Mouse (Mus musculus) limb, embryonic 13.5 days (tissue): ENCODE measurements at regions not wholly inside any gene's neighbourhood (a gene's known extent, or its start where the extent isn't known, plus 50 kb on each side); places are given as distances from the start of the nearest gene placed in this dataset.
A peak's percentile ranks its signal among the peaks of the same experiment; 100 is the strongest.

Source experiments
- ATAC-seq: fragments of 200-750 bp; cut with Nextera tagmentation; 2 replicates; pipeline ENCODE4 v1.8.0; 2017; ENCODE audit warnings: low read depth, moderate number of reproducible peaks, moderate TSS enrichment; ENCODE audit not compliant: low FRiP score
- H3K27ac ChIP-seq: fragments of 300-500 bp; sonication (generic); 2 replicates; pipeline ENCODE4 v1.5.1; 2015; ENCODE audit warnings: inconsistent platforms, mild to moderate bottlenecking, moderate library complexity
- H3K27me3 ChIP-seq: fragments of 300-500 bp; sonication (generic); 2 replicates; pipeline ENCODE4 v1.6.1; 2015; ENCODE audit warnings: mild to moderate bottlenecking, inconsistent platforms
- H3K36me3 ChIP-seq: fragments of 300-500 bp; sonication (generic); 2 replicates; pipeline ENCODE4 v1.6.1; 2015; ENCODE audit warnings: inconsistent platforms, mild to moderate bottlenecking, moderate library complexity
- H3K4me1 ChIP-seq: fragments of 300-500 bp; sonication (generic); 2 replicates; pipeline ENCODE4 v1.6.1; 2015; ENCODE audit warnings: inconsistent platforms
- H3K4me2 ChIP-seq: fragments of 300-500 bp; sonication (generic); replicated peaks from 2 replicates; pipeline ENCODE4 v1.6.1; 2015; ENCODE audit warnings: inconsistent platforms, mild to moderate bottlenecking, moderate library complexity
- H3K4me3 ChIP-seq: fragments of 300-500 bp; sonication (generic); 2 replicates; pipeline ENCODE4 v1.5.1; 2015; ENCODE audit warnings: moderate library complexity, mild to moderate bottlenecking, inconsistent platforms
- H3K9ac ChIP-seq: fragments of 300-500 bp; sonication (generic); 2 replicates; pipeline ENCODE4 v1.6.1; 2015; ENCODE audit warnings: mild to moderate bottlenecking, inconsistent platforms
- H3K9me3 ChIP-seq: fragments of 300-500 bp; sonication (generic); 2 replicates; pipeline ENCODE4 v1.6.1; 2016; ENCODE audit warnings: inconsistent platforms
- WGBS: fragments of 180-500 bp; shearing (Covaris S2); methylation state at CpG from one replicate; pipeline ENCODE4 v1.1.7; 2015; 5-methylcytosine and 5-hydroxymethylcytosine counted together

DNA sequence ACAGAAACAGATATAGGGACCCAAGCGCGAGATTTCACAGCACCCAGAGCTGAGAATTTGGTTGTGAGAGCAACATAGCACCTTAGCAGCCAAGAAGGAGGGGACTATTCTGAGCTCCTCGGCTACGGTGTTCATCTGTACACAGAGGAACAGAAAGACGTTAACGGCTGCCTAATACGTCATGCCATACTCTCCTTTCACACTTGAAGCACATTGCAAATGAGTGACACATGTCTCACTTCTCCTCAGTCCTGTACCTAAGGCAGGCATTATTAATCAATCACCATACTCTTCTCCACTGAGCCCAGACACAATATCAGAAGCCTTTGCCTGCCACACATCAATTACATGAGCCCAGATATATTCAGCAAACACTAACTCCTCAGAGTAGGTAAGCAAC lies 200.5 kb downstream of the Rybp start:
- Histone ChIP-seq H3K36me3 (no peaks in the 10 kb centered on the region), H3K9me3 (peaks cover 7% of the 10 kb centered on the region; the same call in 1 of the 2 replicates), H3K9ac (no peak overlapping the region), H3K4me1 (peaks cover 8% of the 10 kb centered on the region; the same call in 1 of the 2 replicates), H3K27me3 (peaks cover 33% of the 10 kb centered on the region), H3K4me2 (no peak overlapping the region), H3K4me3 (no peak overlapping the region), H3K27ac (no peak overlapping the region)
- 62% methylated on average over 7 of the region's 7 CpGs for WGBS
- ATAC-seq: no peak

DNA sequence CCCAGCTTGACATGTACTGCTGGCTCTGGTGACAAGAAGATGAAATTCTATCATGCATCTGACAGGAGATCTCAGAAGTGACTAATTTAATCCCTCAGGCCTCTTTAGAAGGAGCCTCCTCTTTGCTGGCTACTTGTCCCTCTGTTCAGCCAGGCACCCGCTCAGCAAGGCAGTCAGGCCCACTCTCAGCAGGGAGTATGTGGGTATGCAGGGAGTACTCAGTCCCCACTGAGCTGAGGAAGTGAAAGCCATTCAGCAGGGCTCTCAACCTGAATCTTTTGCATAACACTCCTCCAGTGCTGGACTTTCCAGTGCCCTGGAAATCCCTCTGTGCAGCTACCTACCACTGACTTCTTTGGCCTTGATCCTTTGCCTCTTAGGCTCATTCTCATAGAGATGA lies 201.3 kb downstream of the Rybp start:
- Histone ChIP-seq H3K27ac (no peak overlapping the region), H3K36me3 (no peaks in the 10 kb centered on the region), H3K27me3 (peaks cover 30% of the 10 kb centered on the region), H3K4me2 (no peak overlapping the region), H3K9me3 (peaks cover 7% of the 10 kb centered on the region; the same call in 1 of the 2 replicates), H3K4me3 (no peak overlapping the region), H3K9ac (no peak overlapping the region), H3K4me1 (peaks cover 8% of the 10 kb centered on the region; the same call in 1 of the 2 replicates)
- WGBS: 56% methylated on average over 1 of the region's 1 CpGs
- ATAC-seq: no peak

DNA sequence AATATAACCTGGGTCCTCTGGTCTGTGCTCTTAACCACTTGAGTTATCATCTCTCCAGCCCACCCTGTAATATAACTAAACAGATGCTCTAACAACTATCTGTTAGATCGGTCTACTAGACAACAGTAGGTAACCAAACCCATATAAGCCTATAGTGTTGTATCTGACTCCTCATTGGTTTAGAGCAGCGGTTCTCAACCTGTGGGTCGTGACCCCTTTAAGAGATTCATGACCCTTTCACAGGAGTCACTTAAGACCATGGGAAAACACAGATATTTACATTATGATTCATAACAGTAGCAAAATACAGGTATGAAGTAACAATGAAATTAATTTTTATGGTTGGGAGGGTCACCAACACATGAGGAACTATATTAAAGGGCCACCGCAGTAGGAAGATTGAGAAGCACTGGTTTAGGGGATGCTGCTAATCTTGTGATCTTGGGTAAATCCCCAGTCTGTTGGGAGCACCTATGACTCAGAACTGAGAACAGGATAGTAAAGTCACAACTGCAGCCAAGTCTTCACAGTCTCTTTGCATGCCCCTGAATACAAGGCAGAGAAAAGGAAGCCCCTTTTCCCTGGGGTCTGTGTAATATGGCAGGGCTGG lies 203.3 kb downstream of the Rybp start:
- H3K4me3 ChIP-seq: no peak overlapping the region
- ATAC-seq: no peak
- no peaks in the 10 kb centered on the region for H3K36me3 ChIP-seq
- peaks cover 20% of the 10 kb centered on the region for H3K27me3 ChIP-seq
- no peak overlapping the region for H3K27ac ChIP-seq
- H3K9me3 ChIP-seq: peaks cover 7% of the 10 kb centered on the region; the same call in 1 of the 2 replicates
- WGBS: 97% methylated on average over 4 of the region's 4 CpGs
- H3K9ac ChIP-seq: no peak overlapping the region
- H3K4me2 ChIP-seq: no peak overlapping the region
- H3K4me1 ChIP-seq: peaks cover 8% of the 10 kb centered on the region; the same call in 1 of the 2 replicates

DNA sequence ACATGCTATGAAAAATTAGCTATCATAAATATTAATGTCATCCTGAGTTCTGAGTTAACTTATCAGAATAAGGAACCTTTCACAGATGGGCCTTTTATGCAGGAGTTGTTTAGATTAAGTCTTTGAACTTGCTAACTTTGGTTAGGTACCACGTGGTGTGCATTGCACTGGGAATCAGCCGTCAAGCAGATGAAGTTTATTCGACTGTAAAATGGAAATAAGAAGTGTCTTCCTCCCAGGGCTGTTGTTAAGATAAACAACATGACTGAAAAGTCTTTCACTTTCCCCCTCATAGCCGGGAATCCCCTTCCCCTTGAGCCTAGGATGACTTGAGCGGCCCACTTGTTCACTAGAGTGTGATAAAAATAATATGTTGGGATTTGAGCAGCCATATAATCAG lies 204.2 kb downstream of the Rybp start:
- no peak overlapping the region for H3K4me2 ChIP-seq
- H3K27ac ChIP-seq: no peak overlapping the region
- H3K9me3 ChIP-seq: peaks cover 7% of the 10 kb centered on the region; the same call in 1 of the 2 replicates
- H3K27me3 ChIP-seq: peaks cover 16% of the 10 kb centered on the region
- no peaks in the 10 kb centered on the region for H3K36me3 ChIP-seq
- H3K4me1 ChIP-seq: peaks cover 8% of the 10 kb centered on the region; the same call in 1 of the 2 replicates
- H3K4me3 ChIP-seq: no peak overlapping the region
- H3K9ac ChIP-seq: no peak overlapping the region
- ATAC-seq: no peak
- WGBS: 72% methylated on average over 5 of the region's 5 CpGs

DNA sequence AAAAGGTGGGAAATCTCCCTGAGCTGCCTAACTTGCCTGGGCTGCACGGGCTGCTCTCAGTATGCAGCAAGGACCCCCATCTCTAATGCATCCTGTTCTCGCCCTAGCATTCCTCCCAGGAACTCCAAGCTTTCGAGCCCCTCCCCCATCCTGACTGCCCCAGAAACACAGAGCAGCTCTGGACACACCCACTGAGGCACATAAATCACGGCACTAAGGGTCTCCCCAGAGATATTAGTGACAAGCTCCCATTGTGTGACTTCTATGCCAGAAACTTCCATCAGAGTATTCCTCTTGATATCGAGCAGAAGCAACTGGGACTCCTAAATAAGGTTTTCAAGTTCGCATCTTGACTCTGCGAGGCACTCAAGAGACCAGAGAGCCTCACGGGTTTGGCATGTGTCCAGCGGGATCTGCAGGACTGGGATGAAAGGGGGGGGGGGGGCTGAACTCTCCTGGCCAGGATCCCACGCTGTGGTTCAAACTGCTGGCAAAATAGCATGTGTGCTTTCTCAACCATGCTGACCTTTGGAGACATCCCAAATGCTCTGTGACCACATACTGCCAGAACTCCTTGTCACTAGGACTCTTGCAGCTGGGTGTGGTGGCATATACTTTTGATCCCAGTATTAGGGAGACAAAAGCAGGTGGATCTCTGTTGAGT lies 212.5 kb downstream of the Rybp start:
- H3K27me3 ChIP-seq: peaks cover 26% of the 10 kb centered on the region
- H3K9me3 ChIP-seq: no peaks in the 10 kb centered on the region
- peak overlapping the region; percentile 42 for H3K4me2 ChIP-seq
- H3K9ac ChIP-seq: no peak overlapping the region
- WGBS: 4% methylated on average over 10 of the region's 10 CpGs
- H3K27ac ChIP-seq: no peak overlapping the region
- peak; percentile 56 for ATAC-seq
- no peaks in the 10 kb centered on the region for H3K36me3 ChIP-seq
- peaks cover 28% of the 10 kb centered on the region for H3K4me1 ChIP-seq
- no peak overlapping the region for H3K4me3 ChIP-seq

DNA sequence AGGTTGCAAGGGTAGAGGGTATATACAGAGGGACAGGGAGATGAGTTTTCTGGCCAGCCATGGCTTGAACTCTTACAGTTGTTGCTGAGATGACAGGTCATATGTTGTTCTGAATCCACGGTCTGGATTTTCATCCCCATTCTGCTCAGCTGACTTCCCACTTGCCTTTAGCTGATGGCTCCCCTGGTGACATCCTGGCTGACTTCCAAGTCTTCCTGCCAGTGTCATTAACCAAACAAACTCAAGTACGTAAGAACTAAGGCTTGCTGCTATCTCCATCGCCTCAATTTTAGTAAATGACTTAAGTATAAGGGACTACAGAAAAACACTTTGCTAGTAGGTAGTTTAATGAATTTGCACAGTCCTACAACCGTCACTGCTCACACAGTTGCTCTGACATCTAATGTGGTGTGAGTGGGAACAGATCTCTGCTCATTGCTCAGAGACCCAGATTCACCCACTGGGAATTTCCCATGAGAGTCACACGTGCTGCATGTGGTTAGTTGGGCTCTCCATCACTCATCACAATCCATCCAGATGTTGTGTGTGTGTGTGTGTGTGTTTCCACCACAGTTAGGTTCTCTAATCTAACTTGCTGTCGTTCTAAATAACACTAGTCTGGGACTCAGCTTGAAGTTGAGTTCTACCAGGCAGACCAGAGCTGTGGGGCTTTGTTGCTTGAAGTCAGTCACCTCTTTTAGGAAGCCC lies 214.9 kb downstream of the Rybp start:
- 48% methylated on average over 6 of the region's 6 CpGs for WGBS
- peaks cover 28% of the 10 kb centered on the region for H3K4me1 ChIP-seq
- no peak; the same call in 1 of the 2 replicates for ATAC-seq
- no peak overlapping the region for H3K4me2 ChIP-seq
- peaks cover 19% of the 10 kb centered on the region for H3K27me3 ChIP-seq
- no peaks in the 10 kb centered on the region for H3K36me3 ChIP-seq
- no peak overlapping the region for H3K4me3 ChIP-seq
- H3K27ac ChIP-seq: no peak overlapping the region
- H3K9ac ChIP-seq: no peak overlapping the region
- H3K9me3 ChIP-seq: no peaks in the 10 kb centered on the region

DNA sequence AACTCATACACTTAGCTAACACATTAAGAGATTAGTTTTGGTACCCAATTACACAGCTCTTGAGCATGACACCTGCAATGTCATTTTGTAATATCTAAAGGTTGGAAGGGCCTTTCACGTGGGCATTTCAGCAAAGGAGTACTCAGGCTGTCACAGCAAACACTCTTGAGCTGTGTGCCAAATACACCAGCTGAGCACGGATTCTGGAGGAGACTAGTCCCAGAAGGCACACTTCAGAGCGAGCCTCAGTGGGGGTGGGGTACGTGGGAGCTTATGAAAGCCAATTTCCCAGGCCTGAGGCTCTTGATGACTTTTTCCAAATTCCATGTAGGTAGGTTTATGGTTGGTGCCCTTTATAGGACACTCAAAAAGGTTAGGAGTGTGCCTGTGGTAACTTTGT lies 218.1 kb downstream of the Rybp start:
- peaks cover 13% of the 10 kb centered on the region for H3K4me1 ChIP-seq
- H3K27me3 ChIP-seq: peaks cover 33% of the 10 kb centered on the region
- no peak overlapping the region for H3K9ac ChIP-seq
- no peak overlapping the region for H3K4me3 ChIP-seq
- no peaks in the 10 kb centered on the region for H3K9me3 ChIP-seq
- no peak overlapping the region for H3K4me2 ChIP-seq
- no peak overlapping the region for H3K27ac ChIP-seq
- H3K36me3 ChIP-seq: no peaks in the 10 kb centered on the region
- ATAC-seq: no peak
- WGBS: 70% methylated on average over 4 of the region's 4 CpGs

DNA sequence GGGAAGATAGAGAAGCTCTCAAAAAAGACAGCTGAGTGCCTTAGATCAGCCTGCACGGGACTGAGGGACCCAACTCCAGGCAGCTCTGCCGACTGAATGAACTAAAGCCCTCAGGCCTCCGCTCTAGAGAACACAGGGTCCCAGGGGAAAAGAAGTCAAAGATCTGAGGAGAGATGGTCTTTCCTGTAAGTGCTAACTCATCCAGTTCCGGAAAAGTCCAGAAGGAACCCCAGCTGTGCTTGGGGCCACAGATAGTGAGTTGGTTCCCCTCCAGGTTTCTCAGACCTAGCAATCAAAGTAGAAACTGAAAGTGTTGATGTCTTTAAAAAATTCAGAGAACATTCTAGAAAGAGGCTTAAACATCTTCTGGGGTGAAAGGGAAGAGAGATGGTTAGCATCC lies 220.0 kb downstream of the Rybp start:
- H3K4me3 ChIP-seq: no peak overlapping the region
- peaks cover 31% of the 10 kb centered on the region for H3K27me3 ChIP-seq
- peaks cover 18% of the 10 kb centered on the region for H3K4me1 ChIP-seq
- WGBS: 82% methylated on average over 4 of the region's 4 CpGs
- ATAC-seq: no peak
- H3K9me3 ChIP-seq: no peaks in the 10 kb centered on the region
- no peak overlapping the region for H3K27ac ChIP-seq
- no peak overlapping the region for H3K4me2 ChIP-seq
- no peaks in the 10 kb centered on the region for H3K36me3 ChIP-seq
- no peak overlapping the region for H3K9ac ChIP-seq

DNA sequence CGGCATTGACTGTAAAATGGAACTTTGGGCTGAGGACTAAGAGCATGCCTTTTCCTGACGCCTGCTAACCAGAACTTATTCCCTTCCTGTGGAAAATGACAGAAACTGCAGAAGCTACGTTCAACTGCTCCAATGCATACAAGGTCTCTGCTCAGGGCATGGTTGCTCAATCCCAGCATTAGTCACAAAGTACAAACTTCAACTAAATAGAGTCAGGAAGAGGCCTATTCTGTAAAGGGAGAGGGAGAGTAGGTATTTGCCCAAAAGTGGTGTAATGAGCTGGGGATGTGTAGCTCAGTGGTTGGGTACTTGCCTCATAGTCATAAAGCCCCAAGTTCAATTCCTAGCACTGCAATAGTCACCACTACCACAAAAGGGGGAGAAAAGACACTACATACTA lies 221.7 kb downstream of the Rybp start:
- ATAC-seq: no peak
- no peaks in the 10 kb centered on the region for H3K36me3 ChIP-seq
- H3K9ac ChIP-seq: no peak overlapping the region
- H3K4me1 ChIP-seq: peaks cover 17% of the 10 kb centered on the region
- H3K27me3 ChIP-seq: peaks cover 28% of the 10 kb centered on the region
- H3K9me3 ChIP-seq: no peaks in the 10 kb centered on the region
- no peak overlapping the region for H3K4me2 ChIP-seq
- H3K27ac ChIP-seq: no peak overlapping the region
- H3K4me3 ChIP-seq: no peak overlapping the region
- 78% methylated on average over 3 of the region's 3 CpGs for WGBS

DNA sequence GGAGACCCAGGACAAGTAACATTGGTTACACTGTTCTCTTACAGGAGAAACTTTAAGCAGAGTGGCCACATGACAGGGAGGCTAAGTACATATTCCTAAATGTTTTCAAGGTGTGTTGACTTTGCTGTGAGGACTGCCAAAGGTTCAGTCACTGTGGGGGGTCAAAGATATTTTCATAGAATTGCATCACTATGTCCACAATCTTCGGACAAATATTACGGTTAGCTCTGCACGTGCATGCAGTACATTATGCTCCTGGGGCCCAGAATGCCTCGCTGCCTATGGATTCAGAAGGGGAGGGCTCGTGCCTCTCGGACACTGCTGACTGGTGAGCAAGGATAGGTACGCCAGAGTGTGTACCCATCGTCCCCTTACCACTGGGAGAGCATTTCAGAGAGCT lies 224.3 kb downstream of the Rybp start:
- Histone ChIP-seq H3K36me3 (no peaks in the 10 kb centered on the region), H3K27me3 (peaks cover 28% of the 10 kb centered on the region), H3K4me1 (peaks cover 42% of the 10 kb centered on the region), H3K4me2 (no peak overlapping the region), H3K4me3 (no peak overlapping the region), H3K27ac (no peak overlapping the region), H3K9ac (no peak overlapping the region), H3K9me3 (no peaks in the 10 kb centered on the region)
- 67% methylated on average over 8 of the region's 8 CpGs for WGBS
- no peak for ATAC-seq

DNA sequence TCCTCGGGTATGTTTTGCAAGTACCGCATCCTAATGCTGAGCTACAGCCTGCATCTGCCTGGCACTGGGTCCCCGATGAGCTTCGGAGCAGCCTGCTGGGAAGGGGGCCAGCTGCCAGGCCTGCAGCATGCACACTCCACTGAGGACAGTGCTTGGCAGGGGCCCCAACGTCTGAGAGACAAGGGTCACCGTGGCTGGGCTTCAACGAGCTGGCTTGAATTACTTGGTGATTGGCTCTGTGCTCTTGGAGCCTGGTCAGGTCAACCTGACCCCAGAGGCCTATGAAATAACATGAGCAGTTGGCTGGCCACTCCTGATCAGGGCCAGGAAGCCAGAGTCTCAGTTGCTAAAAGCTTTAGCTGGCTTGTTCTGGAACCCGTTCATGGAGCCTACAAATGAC lies 227.5 kb downstream of the Rybp start:
- H3K27ac ChIP-seq: no peak overlapping the region
- H3K36me3 ChIP-seq: no peaks in the 10 kb centered on the region
- ATAC-seq: 0 out of 2 replicates have a peak, but pooled peaks have one; percentile 22
- no peak overlapping the region for H3K4me2 ChIP-seq
- no peak overlapping the region for H3K4me3 ChIP-seq
- H3K9ac ChIP-seq: no peak overlapping the region
- 34% methylated on average over 8 of the region's 8 CpGs for WGBS
- H3K27me3 ChIP-seq: peaks cover 42% of the 10 kb centered on the region
- H3K4me1 ChIP-seq: peaks cover 51% of the 10 kb centered on the region
- H3K9me3 ChIP-seq: no peaks in the 10 kb centered on the region

DNA sequence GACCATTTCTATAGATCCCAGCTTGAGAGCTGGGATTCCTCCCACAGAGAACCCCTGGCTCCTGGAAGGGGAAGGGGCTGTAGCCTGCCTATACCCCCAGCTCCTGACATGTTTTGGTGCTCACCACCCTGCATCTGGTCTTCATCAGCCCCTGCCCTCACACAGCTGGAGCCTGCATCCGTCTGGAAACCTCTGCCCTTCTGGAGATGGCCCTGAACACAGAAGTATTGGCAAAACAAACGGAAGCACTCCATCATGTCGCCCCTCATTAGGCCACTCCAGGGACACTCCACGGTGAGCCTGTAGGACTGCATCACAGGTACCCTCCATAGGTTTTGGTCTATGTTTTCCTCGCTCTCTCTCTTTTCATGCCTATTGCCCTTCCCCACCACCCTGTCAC lies 231.3 kb downstream of the Rybp start:
- Histone ChIP-seq H3K27me3 (peaks cover 72% of the 10 kb centered on the region), H3K27ac (no peak overlapping the region), H3K36me3 (no peaks in the 10 kb centered on the region), H3K4me1 (peaks cover 59% of the 10 kb centered on the region), H3K9me3 (no peaks in the 10 kb centered on the region), H3K4me2 (no peak overlapping the region), H3K9ac (no peak overlapping the region), H3K4me3 (no peak overlapping the region)
- ATAC-seq: no peak
- 30% methylated on average over 5 of the region's 5 CpGs for WGBS
